Mouse (Mus musculus) G1E (cell line): Measurements from ENCODE around the gene Nenf. TPM values are rescaled to one million over a fixed set of nuclear protein-coding genes. Genes with fewer than 3 reads are reported as not detected.

Source experiments
- ATAC-seq: 2 replicates; pipeline ENCODE4 v1.8.0; 2016; ENCODE audit warnings: mild to moderate bottlenecking; ENCODE audit not compliant: insufficient number of reproducible peaks, poor library complexity, low FRiP score, severe bottlenecking; ENCODE audit errors: extremely low read depth
- DNase-seq: peaks from one replicate; pipeline ENCODE4 v3.0.0; 2012; ENCODE audit warnings: low spot score
- H3K27me3 ChIP-seq: 2 replicates; pipeline ENCODE4 v1.6.1; 2012; ENCODE audit warnings: mild to moderate bottlenecking, low read length, inconsistent platforms; ENCODE audit not compliant: insufficient read depth
- H3K36me3 ChIP-seq: replicated peaks from 2 replicates; pipeline ENCODE3; 2012; ENCODE audit warnings: mild to moderate bottlenecking, inconsistent platforms
- H3K4me1 ChIP-seq: 2 replicates; pipeline ENCODE4 v1.6.1; 2012; ENCODE audit warnings: low read depth, low read length, inconsistent platforms, mixed read lengths; ENCODE audit not compliant: insufficient read depth
- H3K4me3 ChIP-seq: 2 replicates; pipeline ENCODE4 v1.5.1; 2012; ENCODE audit warnings: low read depth, mild to moderate bottlenecking, inconsistent platforms, low read length, moderate library complexity, mixed read lengths
- H3K9me3 ChIP-seq: replicated peaks from 2 replicates; pipeline ENCODE4 v1.6.1; 2012; ENCODE audit warnings: inconsistent platforms
- CTCF ChIP-seq: IDR thresholded peaks from 2 replicates; pipeline ENCODE4 v1.5.1; 2012; ENCODE audit warnings: low read depth, low read length, inconsistent platforms, mixed read lengths
- GATA1 ChIP-seq: IDR thresholded peaks from 2 replicates; pipeline ENCODE4 v1.6.1; 2012; ENCODE audit warnings: borderline replicate concordance, low read length, inconsistent platforms, mixed read lengths
- GATA2 ChIP-seq: IDR thresholded peaks from 2 replicates; pipeline ENCODE4 v1.6.1; 2012; ENCODE audit warnings: low read depth, low read length, inconsistent platforms, borderline replicate concordance
- POLR2AphosphoS5 ChIP-seq: IDR thresholded peaks from 2 replicates; pipeline ENCODE4 v1.6.1; 2012; ENCODE audit warnings: low read depth, low read length, inconsistent platforms; ENCODE audit not compliant: insufficient replicate concordance
- TAL1 ChIP-seq: conservative IDR thresholded peaks from 2 replicates; pipeline ENCODE4 v1.6.1; 2012; ENCODE audit warnings: low read depth, low read length, inconsistent platforms, mixed read lengths
- polyA plus RNA-seq: library from polyadenylated mRNA; stranded (reverse); fragments of >175 nt; gene quantifications from 2 replicates; pipeline ENCODE4 v1.2.3, GENCODE M21; 2012
- total RNA-seq, 2 experiments: library from RNA; stranded (forward) in 1 of 2; stranded (reverse) in 1 of 2; fragments of 200-1000 nt in 1 of 2; fragments of >200 nt in 1 of 2; fragmentation: Nextera tagmentation in 1 of 2; gene quantifications; 2 replicates each; pipeline ENCODE4 v1.2.3; 2014 to 2017

Nenf gene
- total and polyA plus RNA-seq, 3 experiments = 24.7 to 52.0 (median 50.9) TPM

GRCm38 (mm10) chr1:191352786-191353488, 34.9 kb upstream of the Nenf start:
- ATAC-seq = no peak
- no peaks in the 10 kb centered on the region; the same call in 1 of the 2 replicates for H3K4me1 ChIP-seq
- peaks cover 3% of the 10 kb centered on the region for H3K9me3 ChIP-seq
- no peak overlapping the region for H3K4me3 ChIP-seq
- DNase-seq = no peak
- H3K27me3 ChIP-seq = no peaks in the 10 kb centered on the region
- no peak for TF ChIP-seq CTCF
- peaks cover 88% of the 10 kb centered on the region for H3K36me3 ChIP-seq

- no peak for ATAC-seq
- peaks cover 88% of the 10 kb centered on the region for H3K36me3 ChIP-seq
- TF ChIP-seq GATA1 (no peak), TAL1 (no peak), POLR2AphosphoS5 (no peak), CTCF (no peak)
- H3K9me3 ChIP-seq = peaks cover 3% of the 10 kb centered on the region
- no peak for DNase-seq
- no peaks in the 10 kb centered on the region; the same call in 1 of the 2 replicates for H3K4me1 ChIP-seq
- no peaks in the 10 kb centered on the region for H3K27me3 ChIP-seq
- no peak overlapping the region for H3K4me3 ChIP-seq
Measured at GRCm38 (mm10) chr1:191350355-191350754, 32.4 kb upstream of the Nenf start.

GRCm38 (mm10) chr1:191349486-191350037, 31.6 kb upstream of the Nenf start:
- H3K9me3 ChIP-seq = peaks cover 3% of the 10 kb centered on the region
- DNase-seq (no peak), ATAC-seq (no peak)
- H3K4me3 ChIP-seq = no peak overlapping the region
- no peaks in the 10 kb centered on the region for H3K27me3 ChIP-seq
- TF ChIP-seq CTCF = no peak
- no peak for TF ChIP-seq POLR2AphosphoS5
- no peak for TF ChIP-seq TAL1
- no peak for TF ChIP-seq GATA1
- TF ChIP-seq GATA2 = no peak
- H3K4me1 ChIP-seq = no peaks in the 10 kb centered on the region; the same call in 1 of the 2 replicates
- H3K36me3 ChIP-seq = peaks cover 90% of the 10 kb centered on the region

- H3K36me3 ChIP-seq = peaks cover 88% of the 10 kb centered on the region
Measured at GRCm38 (mm10) chr1:191348996-191349395, 31.0 kb upstream of the Nenf start.

GRCm38 (mm10) chr1:191348592-191348991, 30.6 kb upstream of the Nenf start:
- Histone ChIP-seq H3K4me3 (no peak overlapping the region), H3K27me3 (no peaks in the 10 kb centered on the region), H3K4me1 (no peaks in the 10 kb centered on the region), H3K36me3 (peaks cover 88% of the 10 kb centered on the region), H3K9me3 (peaks cover 3% of the 10 kb centered on the region)
- DNase-seq (no peak), ATAC-seq (no peak)
- TF ChIP-seq POLR2AphosphoS5 = no peak
- no peak for TF ChIP-seq TAL1
- no peak for TF ChIP-seq GATA1
- TF ChIP-seq GATA2 = no peak
- no peak for TF ChIP-seq CTCF

More at GRCm38 (mm10) chr1:191348996-191349395, 31.0 kb upstream of the Nenf start:
- no peaks in the 10 kb centered on the region; the same call in 1 of the 2 replicates for H3K4me1 ChIP-seq
- ATAC-seq (no peak), DNase-seq (no peak)
- no peak for TF ChIP-seq POLR2AphosphoS5
- no peak for TF ChIP-seq GATA2
- no peak for TF ChIP-seq CTCF
- H3K4me3 ChIP-seq = no peak overlapping the region
- H3K27me3 ChIP-seq = no peaks in the 10 kb centered on the region
- peaks cover 3% of the 10 kb centered on the region for H3K9me3 ChIP-seq

GRCm38 (mm10) chr1:191347602-191348001, 29.6 kb upstream of the Nenf start:
- Histone ChIP-seq H3K9me3 (peaks cover 3% of the 10 kb centered on the region), H3K27me3 (no peaks in the 10 kb centered on the region), H3K4me3 (no peak overlapping the region), H3K36me3 (peaks cover 90% of the 10 kb centered on the region), H3K4me1 (no peaks in the 10 kb centered on the region)
- no peak for TF ChIP-seq TAL1
- no peak for TF ChIP-seq CTCF
- TF ChIP-seq GATA1 = no peak
- TF ChIP-seq GATA2 = no peak
- no peak for TF ChIP-seq POLR2AphosphoS5
- ATAC-seq (no peak), DNase-seq (no peak)
